Mouse (Mus musculus): ENCODE data around the gene Vmn1r229.

- no peak for TF ChIP-seq CTCF (IDR thresholded peaks at IDR 0.05; ENCODE audit: low read depth, low read length)
- TF ChIP-seq POLR2A (IDR thresholded peaks at IDR 0.05; ENCODE audit: insufficient read depth, low read length): no peak
- TF ChIP-seq EP300 (IDR thresholded peaks at IDR 0.05; ENCODE audit: insufficient read depth, low read depth, low read length): no peak
Observed at GRCm38 (mm10) chr17:20786057-20786456, 25.3 kb upstream of the Vmn1r229 start, which contains the start of gene Vmn1r228.
